Mouse (Mus musculus): ENCODE measurements around the gene Olfr574.

Olfr574 gene

GRCm38 (mm10) chr7:102948167-102948566 lies at the start of gene Olfr574:
Olfr574 (plus strand) TSS chr7:102948467.
- no peak for DNase-seq

DNA sequence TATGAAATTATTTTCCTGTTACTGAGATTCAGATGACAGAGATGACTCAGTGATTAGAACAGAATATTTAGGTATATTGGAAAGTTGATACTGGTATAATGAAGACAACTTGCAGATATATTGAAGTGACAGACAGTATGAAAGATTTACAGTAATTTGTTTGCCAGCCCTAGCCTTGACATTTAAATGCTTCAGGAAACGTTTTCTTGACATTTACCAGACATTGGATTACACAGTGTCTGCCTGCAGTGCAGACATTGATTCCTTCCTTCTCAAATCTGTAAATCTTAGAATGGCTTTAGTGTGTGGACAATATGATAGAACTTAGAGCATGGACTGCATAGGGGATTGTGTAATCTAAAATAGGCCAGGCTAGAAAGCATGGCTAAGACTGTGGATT lies 33.0 kb upstream of the Olfr574 start:
- DNase-seq = no peak

DNA sequence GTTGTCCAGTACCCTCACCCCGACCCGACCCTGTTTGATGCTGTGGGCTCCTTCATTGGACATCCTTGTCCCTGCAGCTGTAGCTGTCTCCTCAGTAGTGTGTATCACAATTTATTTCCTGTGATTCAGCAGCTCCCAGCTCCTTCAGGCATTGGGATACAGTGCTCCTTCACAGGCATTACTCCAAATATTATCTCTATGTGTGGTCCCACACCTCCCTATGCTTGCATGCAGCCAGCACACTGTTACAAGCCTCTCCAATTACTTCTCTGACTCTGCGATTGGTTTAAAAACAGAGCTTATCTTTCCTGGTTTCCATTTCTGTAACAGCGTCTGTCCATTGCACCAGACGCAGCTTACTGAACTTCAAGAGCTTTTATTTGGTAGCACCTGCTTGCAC lies 31.9 kb upstream of the Olfr574 start:
- no peak for DNase-seq

- DNase-seq = no peak
Measured at GRCm38 (mm10) chr7:102917032-102917875, 31.0 kb upstream of the Olfr574 start, which contains the start of gene Olfr571. Olfr571 (minus strand) TSS chr7:102917536.

DNA sequence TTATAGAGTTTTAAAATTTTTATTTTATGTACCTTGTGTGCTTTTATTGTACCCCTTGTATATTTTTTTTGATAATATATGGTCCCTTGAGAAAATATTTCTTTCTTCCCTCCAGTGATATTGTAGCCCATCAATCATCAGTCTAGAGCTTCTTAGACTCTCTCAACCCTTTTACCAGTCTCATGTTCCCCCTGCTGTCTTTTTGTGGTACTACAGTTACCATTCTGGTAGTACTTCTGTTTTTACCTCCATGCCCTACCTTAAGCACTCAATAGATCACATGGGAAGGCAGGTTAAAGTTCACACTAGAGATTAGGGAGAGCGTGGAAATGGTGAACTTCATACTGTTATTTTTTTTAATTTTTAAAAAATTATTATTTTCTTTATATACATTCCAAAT lies 28.6 kb upstream of the Olfr574 start:
- DNase-seq = peak in 1 of 2 experiments; percentile 1

- no peak for DNase-seq
Measured at GRCm38 (mm10) chr7:102924109-102924508, 24.2 kb upstream of the Olfr574 start, which contains the start of gene Olfr572. Olfr572 (plus strand) TSS chr7:102924409.

GRCm38 (mm10) chr7:102927105-102927504 lies 21.2 kb upstream of the Olfr574 start:
- DNase-seq = no peak

- DNase-seq = no peak
Measured at GRCm38 (mm10) chr7:102942475-102942874, 5.8 kb upstream of the Olfr574 start, which contains the start of gene Olfr573-ps1. Olfr573-ps1 (minus strand) TSS chr7:102942575.

- DNase-seq = no peak
Measured at GRCm38 (mm10) chr7:102943417-102943816, 4.8 kb upstream of the Olfr574 start.

GRCm38 (mm10) chr7:102950732-102951131 lies 2.5 kb downstream of the Olfr574 start:
- no peak for DNase-seq

DNA sequence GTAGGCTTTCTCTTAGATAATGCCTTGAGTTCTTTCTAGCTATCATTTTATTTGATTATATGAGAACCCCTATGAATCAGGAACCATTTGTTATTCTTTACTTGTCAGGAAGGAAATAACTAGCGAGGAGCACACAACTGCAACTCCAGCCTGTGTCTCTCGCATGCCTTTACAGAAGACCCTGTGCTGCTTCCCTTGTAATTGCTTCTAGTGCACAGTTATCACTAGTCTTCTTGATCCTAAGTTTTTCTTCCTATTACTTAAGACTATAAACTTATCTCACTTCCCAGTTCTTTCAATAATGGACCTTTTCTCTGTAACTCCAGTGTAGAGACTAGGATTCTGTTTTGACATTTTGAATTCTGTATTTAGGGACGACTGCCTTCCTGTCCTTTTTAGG lies 9.9 kb downstream of the Olfr574 start:
- no peak for DNase-seq

DNA sequence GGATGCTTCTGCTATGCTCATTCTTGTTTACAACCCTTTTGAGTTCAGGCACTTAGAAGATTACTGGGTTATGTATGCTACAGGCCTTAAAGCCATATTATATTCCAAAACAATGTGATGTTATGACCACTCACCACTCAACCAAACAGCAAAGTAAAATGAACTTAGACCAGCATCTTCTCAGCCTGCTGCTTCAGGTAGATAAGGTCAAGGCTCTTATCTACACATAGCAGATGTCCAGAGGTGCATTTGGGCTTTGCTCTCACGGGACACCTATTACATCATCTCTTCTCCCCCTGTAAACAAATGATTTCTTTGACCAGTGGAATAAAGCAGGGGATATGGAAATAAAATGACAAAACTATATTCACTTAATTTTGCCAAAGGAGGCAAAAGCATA lies 10.3 kb downstream of the Olfr574 start, which contains the start of gene Olfr575:
Gene Olfr575 (minus strand): TSS at position 183 of the 400 bp plus-strand sequence.
- DNase-seq = no peak

DNA sequence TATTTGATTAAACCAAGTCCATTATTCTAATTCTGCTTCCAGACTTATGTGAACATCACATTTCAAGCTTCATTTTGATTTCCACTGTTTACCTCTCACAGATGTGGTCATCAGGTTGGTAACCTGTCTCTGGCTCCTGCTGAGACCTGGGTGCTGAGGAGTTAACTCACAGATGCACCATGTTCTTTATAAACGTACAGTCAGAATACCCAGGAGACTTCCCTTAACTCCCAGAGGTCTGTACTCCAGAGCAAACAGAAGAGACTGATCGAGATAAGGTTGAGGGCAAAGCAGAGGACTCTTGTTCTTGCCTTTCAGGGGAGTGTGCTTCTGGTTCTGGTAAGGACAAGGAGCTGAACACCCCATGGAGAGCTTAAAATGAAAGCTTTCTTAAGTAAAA lies 14.1 kb downstream of the Olfr574 start, which contains the start of gene Olfr576:
Gene Olfr576 (plus strand): TSS at position 301 of the 400 bp plus-strand sequence.
- no peak for DNase-seq

DNA sequence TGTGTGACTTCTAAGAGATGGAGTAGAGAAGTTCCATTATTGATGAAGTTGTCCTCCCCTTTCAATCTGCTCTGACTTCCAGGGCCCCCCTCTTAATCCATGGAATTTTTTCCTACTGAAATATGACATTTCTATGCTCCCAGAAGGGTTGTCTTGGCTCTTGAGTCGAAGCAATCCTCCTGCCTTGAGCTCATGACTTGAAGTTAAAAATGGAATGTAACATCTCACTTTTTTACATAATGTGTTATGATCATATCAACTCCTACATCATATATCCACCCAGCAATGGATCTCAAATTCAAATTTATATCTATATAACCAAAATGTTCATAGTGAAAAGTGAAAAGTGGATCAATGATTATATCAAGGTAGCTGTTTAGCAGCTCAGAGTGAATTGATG lies 26.1 kb downstream of the Olfr574 start:
- no peak for DNase-seq

- no peak for DNase-seq
Measured at GRCm38 (mm10) chr7:102975843-102976242, 27.6 kb downstream of the Olfr574 start, which contains the start of gene Olfr577. Olfr577 (minus strand) TSS chr7:102975943.

GRCm38 (mm10) chr7:102989224-102989623 lies 41.0 kb downstream of the Olfr574 start, which contains the start of gene Olfr578:
Olfr578 (minus strand) TSS chr7:102989324.
- no peak for DNase-seq
